Mouse (Mus musculus): Measurements from ENCODE around the gene Tcl1. TPM values are rescaled to one million over a fixed set of nuclear protein-coding genes. Genes with fewer than 3 reads are reported as not detected.
"Not testable (repeated sequence)": the region's sequence is repeated elsewhere in the genome, so short reads cannot be mapped to it uniquely, and the experiment has no call there.

Tcl1 gene
- polyA plus RNA-seq, 1 experiment from 2014 or later, result not detected

GRCm38 (mm10) chr12:105190743-105191142, 31.9 kb downstream of the Tcl1 start, which contains the start of gene Tcl1b3:
TSS of gene Tcl1b3 (plus strand) at chr12:105191043.
- H3K4me3 ChIP-seq (ENCODE audit: low read depth, low read length); H3K4me2 ChIP-seq; H3K27ac ChIP-seq (ENCODE audit: low read depth, low read length); H3K9me3 ChIP-seq (ENCODE audit: control insufficient read depth, low read length); ATAC-seq (ENCODE audit: low FRiP score); DNase-seq (ENCODE audit: low spot score, missing footprints); H3K9ac ChIP-seq (ENCODE audit: low read length); H3K36me3 ChIP-seq (ENCODE audit: control insufficient read depth, insufficient read depth, low read length); H3K27me3 ChIP-seq (ENCODE audit: control insufficient read depth, insufficient read depth, low read length); H3K4me1 ChIP-seq (ENCODE audit: control insufficient read depth, insufficient read depth, low read length): not testable (repeated sequence)
- WGBS, result 93% methylated on average over 6 of the region's 6 CpGs

DNA sequence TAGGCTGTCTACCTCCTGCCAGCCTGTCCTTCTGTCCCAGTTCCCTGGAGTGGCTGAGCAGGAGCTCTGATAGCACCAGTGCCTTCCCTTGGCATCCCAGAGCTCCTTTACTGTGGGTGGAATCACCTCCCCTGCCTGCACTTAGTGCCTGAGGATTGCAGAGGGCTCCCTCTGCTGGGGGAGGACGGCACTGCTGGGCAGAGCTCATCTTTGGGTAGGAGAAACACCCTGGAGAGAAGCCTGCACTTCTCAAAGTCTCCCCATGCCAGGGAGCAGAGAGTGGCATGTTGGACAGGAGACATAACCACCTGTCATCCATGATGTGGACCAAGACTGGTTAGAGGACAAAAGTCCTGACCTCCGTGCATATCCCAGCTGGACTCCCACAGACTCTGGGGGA, 33.6 kb downstream of the Tcl1 start:
- H3K9me3 ChIP-seq (ENCODE audit: control insufficient read depth, low read length); H3K9ac ChIP-seq (ENCODE audit: low read length); ATAC-seq (ENCODE audit: low FRiP score); H3K4me1 ChIP-seq (ENCODE audit: control insufficient read depth, insufficient read depth, low read length); H3K27ac ChIP-seq (ENCODE audit: low read depth, low read length); H3K4me2 ChIP-seq; H3K36me3 ChIP-seq (ENCODE audit: control insufficient read depth, insufficient read depth, low read length); H3K4me3 ChIP-seq (ENCODE audit: low read depth, low read length); DNase-seq (ENCODE audit: low spot score, missing footprints); H3K27me3 ChIP-seq (ENCODE audit: control insufficient read depth, insufficient read depth, low read length): not testable (repeated sequence)
- WGBS, result 54% methylated on average over 2 of the region's 2 CpGs

GRCm38 (mm10) chr12:105181040-105181644, 41.5 kb downstream of the Tcl1 start:
- WGBS, result 72% methylated on average over 4 of the region's 4 CpGs
- not testable (repeated sequence) for H3K9me3 ChIP-seq (ENCODE audit: control insufficient read depth, low read length)

DNA sequence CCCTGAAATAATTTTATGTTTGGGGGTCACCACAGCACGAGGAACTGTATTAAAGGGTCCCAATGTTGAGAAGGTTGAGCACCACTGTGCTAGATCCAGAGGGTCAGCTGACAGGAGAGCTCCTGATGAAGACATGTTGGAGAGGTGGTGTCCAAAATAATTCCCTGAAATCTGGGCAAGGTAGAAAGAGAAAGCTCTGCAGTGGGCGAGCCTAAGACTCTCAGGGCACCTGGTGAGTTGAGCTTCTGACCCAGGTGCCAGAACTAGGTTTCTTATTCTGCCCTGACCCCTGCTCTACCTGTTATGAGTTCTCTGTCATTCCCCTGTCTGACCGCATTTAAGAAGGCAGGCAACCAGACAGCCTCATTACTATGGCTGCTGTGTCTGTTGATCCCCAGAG, 46.5 kb downstream of the Tcl1 start, which contains the start of gene Tcl1b5:
Gene Tcl1b5, plus strand, starts transcription at position 301 of the 400 bp plus-strand sequence.
- not testable (repeated sequence) for DNase-seq (ENCODE audit: low spot score, missing footprints); H3K4me2 ChIP-seq; H3K27ac ChIP-seq (ENCODE audit: low read depth, low read length); H3K4me3 ChIP-seq (ENCODE audit: low read depth, low read length); ATAC-seq (ENCODE audit: low FRiP score); H3K36me3 ChIP-seq (ENCODE audit: control insufficient read depth, insufficient read depth, low read length); H3K9ac ChIP-seq (ENCODE audit: low read length); H3K27me3 ChIP-seq (ENCODE audit: control insufficient read depth, insufficient read depth, low read length); H3K9me3 ChIP-seq (ENCODE audit: control insufficient read depth, low read length); H3K4me1 ChIP-seq (ENCODE audit: control insufficient read depth, insufficient read depth, low read length)
- 71% methylated on average over 3 of the region's 3 CpGs for WGBS

More at GRCm38 (mm10) chr12:105181040-105181644, 41.5 kb downstream of the Tcl1 start:
- not testable (repeated sequence) for H3K4me3 ChIP-seq (ENCODE audit: low read depth, low read length); H3K4me2 ChIP-seq; H3K27me3 ChIP-seq (ENCODE audit: control insufficient read depth, insufficient read depth, low read length); DNase-seq (ENCODE audit: low spot score, missing footprints); H3K9ac ChIP-seq (ENCODE audit: low read length); ATAC-seq (ENCODE audit: low FRiP score); H3K4me1 ChIP-seq (ENCODE audit: control insufficient read depth, insufficient read depth, low read length); H3K36me3 ChIP-seq (ENCODE audit: control insufficient read depth, insufficient read depth, low read length); H3K27ac ChIP-seq (ENCODE audit: low read depth, low read length)

- not testable (repeated sequence) for ATAC-seq (ENCODE audit: low FRiP score); H3K9ac ChIP-seq (ENCODE audit: low read length); H3K4me1 ChIP-seq (ENCODE audit: control insufficient read depth, insufficient read depth, low read length); H3K4me2 ChIP-seq; H3K36me3 ChIP-seq (ENCODE audit: control insufficient read depth, insufficient read depth, low read length); DNase-seq (ENCODE audit: low spot score, missing footprints); H3K27me3 ChIP-seq (ENCODE audit: control insufficient read depth, insufficient read depth, low read length); H3K27ac ChIP-seq (ENCODE audit: low read depth, low read length); H3K4me3 ChIP-seq (ENCODE audit: low read depth, low read length); H3K9me3 ChIP-seq (ENCODE audit: control insufficient read depth, low read length)
- WGBS, result 30% methylated on average over 2 of the region's 2 CpGs
These were observed 48.3 kb downstream of the Tcl1 start for GRCm38 (mm10) chr12:105174318-105174717.

DNA sequence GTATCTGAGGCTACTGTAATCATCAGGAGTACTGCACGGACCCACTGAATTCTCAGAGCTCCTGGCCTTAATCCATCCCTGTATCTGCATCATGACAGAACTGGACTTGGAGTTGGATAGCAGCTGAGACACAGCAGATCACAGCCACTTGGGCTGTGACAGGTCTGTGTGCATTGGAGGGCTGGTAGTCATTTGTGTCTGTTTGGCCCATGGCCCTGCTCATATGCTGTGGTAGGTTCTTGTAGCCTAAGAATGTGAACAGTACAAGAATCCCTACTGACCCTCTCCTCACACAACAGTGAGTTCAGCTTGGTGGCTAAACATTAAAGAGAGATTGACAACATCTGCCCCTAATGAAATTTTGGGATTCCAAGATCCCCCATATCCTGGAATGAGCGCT, 49.2 kb downstream of the Tcl1 start:
- H3K27ac ChIP-seq (ENCODE audit: low read depth, low read length), result no peak overlapping the region
- no peak overlapping the region for H3K9ac ChIP-seq (ENCODE audit: low read length)
- 88% methylated on average over 2 of the region's 2 CpGs for WGBS
- ATAC-seq (ENCODE audit: low FRiP score) (no peak), DNase-seq (ENCODE audit: low spot score, missing footprints) (no peak)
- no peaks in the 10 kb centered on the region for H3K9me3 ChIP-seq (ENCODE audit: control insufficient read depth, low read length)
- H3K27me3 ChIP-seq (ENCODE audit: control insufficient read depth, insufficient read depth, low read length), result no peaks in the 10 kb centered on the region
- no peak overlapping the region for H3K4me2 ChIP-seq
- no peaks in the 10 kb centered on the region for H3K36me3 ChIP-seq (ENCODE audit: control insufficient read depth, insufficient read depth, low read length)
- no peak overlapping the region for H3K4me3 ChIP-seq (ENCODE audit: low read depth, low read length)
- H3K4me1 ChIP-seq (ENCODE audit: control insufficient read depth, insufficient read depth, low read length), result no peaks in the 10 kb centered on the region

Other genes starting within 250 kb of the Tcl1 start
- 0.10 TPM in 1 of 2 replicates, not detected in the other for gene Syne3, start 213.0 kb downstream of the Tcl1 start, polyA plus RNA-seq (2014; fragmentation: Nextera tagmentation; extraction: Ambion mirVana)
- gene Glrx5, start 190.1 kb downstream of the Tcl1 start, polyA plus RNA-seq (2014; fragmentation: Nextera tagmentation; extraction: Ambion mirVana), result 186 and 197 TPM in 2 replicates
- not detected in 2 replicates for gene Tcl1b2, start 76.8 kb downstream of the Tcl1 start, polyA plus RNA-seq (2014; fragmentation: Nextera tagmentation; extraction: Ambion mirVana)
- not detected in 2 replicates for gene Tcl1b1, start 63.1 kb downstream of the Tcl1 start, polyA plus RNA-seq (2014; fragmentation: Nextera tagmentation; extraction: Ambion mirVana)
- not detected in 2 replicates for gene Tcl1b5, start 46.4 kb downstream of the Tcl1 start, polyA plus RNA-seq (2014; fragmentation: Nextera tagmentation; extraction: Ambion mirVana)
- not detected in 2 replicates for gene Tcl1b3, start 31.8 kb downstream of the Tcl1 start, polyA plus RNA-seq (2014; fragmentation: Nextera tagmentation; extraction: Ambion mirVana)
- not detected in 2 replicates for gene Tcl1b4, start 20.8 kb downstream of the Tcl1 start, polyA plus RNA-seq (2014; fragmentation: Nextera tagmentation; extraction: Ambion mirVana)
- gene Tunar, start 111.1 kb upstream of the Tcl1 start, polyA plus RNA-seq (2014; fragmentation: Nextera tagmentation; extraction: Ambion mirVana), result 0.68 and 0.86 TPM in 2 replicates
- gene D430019H16Rik, start 231.1 kb upstream of the Tcl1 start, polyA plus RNA-seq (2014; fragmentation: Nextera tagmentation; extraction: Ambion mirVana), result 6.4 and 8.1 TPM in 2 replicates

Data from midbrain, embryonic 11.5 days (tissue).